In the genomic region with DNA sequence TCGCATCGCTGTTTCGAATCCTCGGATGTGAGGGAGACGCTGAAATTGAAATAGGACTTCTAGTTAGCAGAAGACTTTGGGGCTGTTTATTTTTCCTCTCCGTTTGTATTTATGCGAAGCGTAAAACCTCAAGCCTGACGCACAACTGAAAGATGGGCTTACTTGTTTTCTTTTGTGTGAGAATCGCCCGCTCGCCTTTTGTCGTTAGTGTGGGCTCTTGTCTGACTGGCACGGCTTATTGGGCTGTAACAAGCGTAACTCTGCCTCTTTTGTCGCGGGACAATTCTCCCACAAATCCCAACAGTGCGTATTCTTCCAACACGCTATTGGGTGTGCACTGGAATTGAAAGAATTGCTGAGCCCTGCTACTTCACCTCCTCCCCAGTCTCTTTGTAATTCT, we compare ENCODE assay signal across 9 mouse cellular contexts.
DNase-seq lines count a peak whose midpoint lies in the region; ATAC-seq and TF ChIP-seq lines count a peak whose summit lies in the region.
"Had no signal": no experiment of that assay in that cellular context is flagged by ENCODE, and none has a peak within 500 bp of the region (broad histone marks: within the 10 kb centered on the region; RNA-seq: fewer than 3 reads in every experiment).

No protein-coding gene starts in this region.

- peak overlapping the region; percentile 95 for H3K27ac ChIP-seq in cerebellum, adult 2 months (ENCODE audit: insufficient read depth, low read length)
- H3K27ac ChIP-seq in forebrain, postnatal 0 days (ENCODE audit: low read depth, low read length), result no peak overlapping the region
- H3K27ac ChIP-seq in midbrain, embryonic 14.5 days (replicated peaks; ENCODE audit: low read depth, low read length), result peak overlapping the region; percentile 46; the same call in 1 of the 2 replicates
- no peak overlapping the region for H3K27ac ChIP-seq in liver, postnatal 0 days (ENCODE audit: low read depth)

- no peaks in the 10 kb centered on the region for H3K27me3 ChIP-seq in cerebellum, adult 2 months (ENCODE audit: control insufficient read depth, insufficient read depth, low read length)
- H3K27me3 ChIP-seq in forebrain, postnatal 0 days (ENCODE audit: insufficient read depth, low read length), result peaks cover 15% of the 10 kb centered on the region
- peaks cover 80% of the 10 kb centered on the region for H3K27me3 ChIP-seq in midbrain, embryonic 14.5 days (ENCODE audit: control insufficient read depth, insufficient read depth, low read length)
- no peaks in the 10 kb centered on the region for H3K27me3 ChIP-seq in liver, postnatal 0 days (ENCODE audit: insufficient read depth, low read length)

- H3K9me3 ChIP-seq in forebrain, postnatal 0 days (ENCODE audit: low read length), result no peaks in the 10 kb centered on the region
- H3K9me3 ChIP-seq in midbrain, embryonic 14.5 days (ENCODE audit: control insufficient read depth, low read length), result no peaks in the 10 kb centered on the region
- H3K9me3 ChIP-seq in liver, postnatal 0 days (ENCODE audit: low read length), result no peaks in the 10 kb centered on the region

- DNase-seq in cerebellum, adult 2 months, result peak; percentile 68 to 69
- DNase-seq in cerebellum, postnatal 36 days, result peak; percentile 45 to 67
- DNase-seq in forebrain, postnatal 0 days, result no peak
- DNase-seq in midbrain, embryonic 14.5 days, result peak; percentile 77
- DNase-seq in liver, postnatal 0 days, result no peak
- no peak for DNase-seq in frontal cortex, postnatal 10 days (ENCODE audit: low spot score in 2 of 2)
- DNase-seq: gastrocnemius, postnatal 10 days; lung, postnatal 4 days had no signal

- no peak for TF ChIP-seq EP300 in liver, postnatal 0 days (IDR thresholded peaks at IDR 0.05; ENCODE audit: low read depth)

- ATAC-seq in forebrain, postnatal 0 days, result no peak
- ATAC-seq in midbrain, embryonic 14.5 days (ENCODE audit: low FRiP score, low TSS enrichment), result peak; percentile 60; the same call in 1 of the 2 replicates
- no peak for ATAC-seq in megakaryocyte, adult 5-6 weeks (ENCODE audit: poor library complexity, severe bottlenecking)
- ATAC-seq in liver, postnatal 0 days, result no peak

- no peak for TF ChIP-seq CTCF in cerebellum, adult 2 months (IDR thresholded peaks at IDR 0.05; ENCODE audit: borderline replicate concordance, insufficient read depth, low read depth, low read length)
- no peak for TF ChIP-seq CTCF in forebrain, postnatal 0 days (IDR thresholded peaks at IDR 0.05; ENCODE audit: low read depth)
- no peak for TF ChIP-seq CTCF in liver, postnatal 0 days (IDR thresholded peaks at IDR 0.05; ENCODE audit: low read depth)

- peaks cover 11% of the 10 kb centered on the region; the same call in 1 of the 2 replicates for H3K4me1 ChIP-seq in cerebellum, adult 2 months (ENCODE audit: control insufficient read depth, insufficient read depth, low read length)
- H3K4me1 ChIP-seq in forebrain, postnatal 0 days (ENCODE audit: insufficient read depth), result no peaks in the 10 kb centered on the region
- H3K4me1 ChIP-seq in midbrain, embryonic 14.5 days (ENCODE audit: control insufficient read depth, insufficient read depth, low read length), result no peaks in the 10 kb centered on the region
- H3K4me1 ChIP-seq in liver, postnatal 0 days (ENCODE audit: insufficient read depth), result no peaks in the 10 kb centered on the region

- peak; percentile 21; the same call in 1 of the 2 replicates for TF ChIP-seq POLR2A in cerebellum, adult 2 months (IDR thresholded peaks at IDR 0.05; ENCODE audit: borderline replicate concordance, insufficient read depth, low read length)

- peak overlapping the region; percentile 50 for H3K4me3 ChIP-seq in cerebellum, adult 2 months (replicated peaks; ENCODE audit: insufficient read depth, low read depth, low read length)
- 0 out of 2 replicates have a peak overlapping the region, but pooled peaks have one; percentile 12 for H3K4me3 ChIP-seq in forebrain, postnatal 0 days (ENCODE audit: low read depth, low read length)
- H3K4me3 ChIP-seq in midbrain, embryonic 14.5 days (replicated peaks; ENCODE audit: low read depth, low read length), result no peak overlapping the region
- no peak overlapping the region for H3K4me3 ChIP-seq in liver, postnatal 0 days (ENCODE audit: low read depth, low read length)

- WGBS in cerebellum, adult 2 months, result 5% methylated on average over 19 of the region's 19 CpGs
- 6% methylated on average over 19 of the region's 19 CpGs for WGBS in forebrain, postnatal 0 days
- WGBS in midbrain, embryonic 14.5 days, result 3% methylated on average over 19 of the region's 19 CpGs
- 59% methylated on average over 19 of the region's 19 CpGs for WGBS in liver, postnatal 0 days (ENCODE audit: insufficient replicate concordance)

- peak overlapping the region; percentile 29 for H3K4me2 ChIP-seq in forebrain, postnatal 0 days (ENCODE audit: low read depth)
- peak overlapping the region; percentile 35 for H3K4me2 ChIP-seq in midbrain, embryonic 14.5 days (ENCODE audit: low read length)
- no peak overlapping the region for H3K4me2 ChIP-seq in liver, postnatal 0 days (ENCODE audit: low read depth, low read length)

- no peak overlapping the region for H3K9ac ChIP-seq in forebrain, postnatal 0 days
- H3K9ac ChIP-seq in midbrain, embryonic 14.5 days (replicated peaks; ENCODE audit: low read length), result no peak overlapping the region
- H3K9ac ChIP-seq in liver, postnatal 0 days (replicated peaks), result no peak overlapping the region

- no peaks in the 10 kb centered on the region for H3K36me3 ChIP-seq in forebrain, postnatal 0 days (ENCODE audit: insufficient read depth)
- no peaks in the 10 kb centered on the region for H3K36me3 ChIP-seq in midbrain, embryonic 14.5 days (ENCODE audit: control insufficient read depth, insufficient read depth, low read length)
- H3K36me3 ChIP-seq in liver, postnatal 0 days (replicated peaks; ENCODE audit: insufficient read depth, low read length), result no peaks in the 10 kb centered on the region

Comparison
In these comparisons a context has a peak if more than half of its experiments do, and no peak if none do; other contexts are left out.
1. DNase-seq: peak in cerebellum, adult 2 months (2 of 2), cerebellum, postnatal 36 days (2 of 2) and midbrain, embryonic 14.5 days (single experiment); none in forebrain, postnatal 0 days (single experiment), liver, postnatal 0 days (single experiment) and frontal cortex, postnatal 10 days (0 of 2).
2. H3K27ac ChIP-seq: peak in cerebellum, adult 2 months (single experiment) and midbrain, embryonic 14.5 days (single experiment); none in forebrain, postnatal 0 days (single experiment) and liver, postnatal 0 days (single experiment).
3. H3K4me3 ChIP-seq: peak in cerebellum, adult 2 months (single experiment) and forebrain, postnatal 0 days (single experiment); none in midbrain, embryonic 14.5 days (single experiment) and liver, postnatal 0 days (single experiment).